Comparison of ENCODE assay signal across 26 mouse cellular contexts in genomic region chr13:99040171-99040570, GRCm38 (mm10). TPM values are rescaled to one million over a fixed set of nuclear protein-coding genes. Genes with fewer than 3 reads are reported as not detected.
DNase-seq lines count a peak whose midpoint lies in the region; ATAC-seq and TF ChIP-seq lines count a peak whose summit lies in the region.
"Had no signal": no experiment of that assay in that cellular context is flagged by ENCODE, and none has a peak within 500 bp of the region (broad histone marks: within the 10 kb centered on the region; RNA-seq: fewer than 3 reads in every experiment).

No protein-coding gene starts in this region.

- DNase-seq in forebrain, embryonic 11.5 days (ENCODE audit: low spot score): peak; percentile 36
- DNase-seq in forebrain, postnatal 0 days: no peak
- peak; percentile 88 for DNase-seq in ZHBTc4 (ENCODE audit: low read depth, low spot score)
- no peak for DNase-seq in spleen, adult 12 weeks (ENCODE audit: low spot score)
- no peak for DNase-seq in gastrocnemius, postnatal 25 days
- DNase-seq: adrenal gland, postnatal 14 days; cerebellum, adult 11-12 months; cerebellum, adult 9-10 months; cerebellum, postnatal 25 days; heart, postnatal 14 days; kidney, adult 11 months had no signal

- no peak overlapping the region for H3K27ac ChIP-seq in forebrain, embryonic 11.5 days (ENCODE audit: low read depth, low read length)
- no peak overlapping the region for H3K27ac ChIP-seq in forebrain, postnatal 0 days (ENCODE audit: low read depth, low read length)
- H3K27ac ChIP-seq in intestine, embryonic 16.5 days (ENCODE audit: low read length): no peak overlapping the region
- no peak overlapping the region for H3K27ac ChIP-seq in intestine, postnatal 0 days (ENCODE audit: low read depth, low read length)
- H3K27ac ChIP-seq: embryonic facial prominence, embryonic 13.5 days; hindbrain, embryonic 13.5 days; hindbrain, postnatal 0 days had no signal

- H3K4me3 ChIP-seq in forebrain, embryonic 11.5 days (ENCODE audit: low read depth, low read length): no peak overlapping the region
- no peak overlapping the region for H3K4me3 ChIP-seq in forebrain, postnatal 0 days (ENCODE audit: low read depth, low read length)
- H3K4me3 ChIP-seq in intestine, embryonic 16.5 days (ENCODE audit: low read length): no peak overlapping the region
- H3K4me3 ChIP-seq in intestine, postnatal 0 days (ENCODE audit: low read depth, low read length): no peak overlapping the region
- H3K4me3 ChIP-seq: embryonic facial prominence, embryonic 13.5 days; hindbrain, embryonic 13.5 days had no signal

- no peaks in the 10 kb centered on the region for H3K4me1 ChIP-seq in forebrain, embryonic 11.5 days (replicated peaks; ENCODE audit: control insufficient read depth, insufficient read depth, low read length)
- H3K4me1 ChIP-seq in forebrain, postnatal 0 days (ENCODE audit: insufficient read depth): no peaks in the 10 kb centered on the region
- peaks cover 8% of the 10 kb centered on the region for H3K4me1 ChIP-seq in intestine, embryonic 16.5 days (ENCODE audit: control insufficient read depth, insufficient read depth, low read length)
- H3K4me1 ChIP-seq in intestine, postnatal 0 days (replicated peaks; ENCODE audit: control insufficient read depth, insufficient read depth, low read length): no peaks in the 10 kb centered on the region; the same call in 1 of the 2 replicates
- H3K4me1 ChIP-seq: hindbrain, embryonic 13.5 days had no signal

- ATAC-seq in forebrain, embryonic 11.5 days (replicated peaks; ENCODE audit: low FRiP score): no peak; the same call in 1 of the 2 replicates
- ATAC-seq in forebrain, postnatal 0 days: no peak
- ATAC-seq in intestine, embryonic 16.5 days: peak; percentile 23; the same call in 1 of the 2 replicates
- ATAC-seq in intestine, postnatal 0 days: no peak
- ATAC-seq: forebrain, embryonic 14.5 days; hindbrain, postnatal 0 days had no signal

- no peaks in the 10 kb centered on the region for H3K36me3 ChIP-seq in forebrain, embryonic 11.5 days (ENCODE audit: control insufficient read depth, insufficient read depth, low read length)
- no peaks in the 10 kb centered on the region for H3K36me3 ChIP-seq in forebrain, postnatal 0 days (ENCODE audit: insufficient read depth)
- H3K36me3 ChIP-seq in intestine, embryonic 16.5 days (ENCODE audit: control insufficient read depth, insufficient read depth, low read length): no peaks in the 10 kb centered on the region
- no peaks in the 10 kb centered on the region for H3K36me3 ChIP-seq in intestine, postnatal 0 days (ENCODE audit: control insufficient read depth, insufficient read depth)
- H3K36me3 ChIP-seq: embryonic facial prominence, embryonic 13.5 days; hindbrain, embryonic 13.5 days had no signal

- no peaks in the 10 kb centered on the region for H3K9me3 ChIP-seq in forebrain, embryonic 11.5 days (ENCODE audit: control insufficient read depth, low read length)
- no peaks in the 10 kb centered on the region for H3K9me3 ChIP-seq in forebrain, postnatal 0 days (ENCODE audit: low read length)
- no peaks in the 10 kb centered on the region for H3K9me3 ChIP-seq in intestine, embryonic 16.5 days (ENCODE audit: control insufficient read depth, low read length)
- H3K9me3 ChIP-seq in intestine, postnatal 0 days (ENCODE audit: control insufficient read depth): 0 out of 2 replicates have a peak, but pooled peaks cover 2% of the 10 kb centered on the region
- H3K9me3 ChIP-seq: embryonic facial prominence, embryonic 13.5 days; hindbrain, embryonic 13.5 days had no signal

- H3K9ac ChIP-seq in forebrain, embryonic 11.5 days (ENCODE audit: low read length): no peak overlapping the region
- H3K9ac ChIP-seq in forebrain, postnatal 0 days: no peak overlapping the region
- H3K9ac ChIP-seq in intestine, embryonic 16.5 days (ENCODE audit: low read depth, low read length): no peak overlapping the region
- H3K9ac ChIP-seq in intestine, postnatal 0 days (ENCODE audit: low read depth, low read length): no peak overlapping the region
- H3K9ac ChIP-seq: embryonic facial prominence, embryonic 13.5 days; hindbrain, embryonic 13.5 days had no signal

- no peak overlapping the region for H3K4me2 ChIP-seq in forebrain, embryonic 11.5 days (ENCODE audit: low read depth, low read length, severe bottlenecking)
- H3K4me2 ChIP-seq in forebrain, postnatal 0 days (ENCODE audit: low read depth): no peak overlapping the region
- H3K4me2 ChIP-seq in intestine, embryonic 16.5 days (ENCODE audit: low read depth, low read length): no peak overlapping the region
- no peak overlapping the region for H3K4me2 ChIP-seq in intestine, postnatal 0 days (replicated peaks; ENCODE audit: low read depth)
- H3K4me2 ChIP-seq: embryonic facial prominence, embryonic 13.5 days; hindbrain, embryonic 13.5 days had no signal

- no peaks in the 10 kb centered on the region for H3K27me3 ChIP-seq in forebrain, embryonic 11.5 days (ENCODE audit: control insufficient read depth, insufficient read depth, low read length)
- H3K27me3 ChIP-seq in forebrain, postnatal 0 days (ENCODE audit: insufficient read depth, low read length): no peaks in the 10 kb centered on the region
- H3K27me3 ChIP-seq in intestine, embryonic 16.5 days (replicated peaks; ENCODE audit: control insufficient read depth, insufficient read depth, low read length): no peaks in the 10 kb centered on the region
- H3K27me3 ChIP-seq in intestine, postnatal 0 days (replicated peaks; ENCODE audit: control insufficient read depth, insufficient read depth, low read length): no peaks in the 10 kb centered on the region
- H3K27me3 ChIP-seq: embryonic facial prominence, embryonic 13.5 days; hindbrain, embryonic 13.5 days had no signal

- no peak for TF ChIP-seq CTCF in forebrain, postnatal 0 days (IDR thresholded peaks at IDR 0.05; ENCODE audit: low read depth)
- no peak for TF ChIP-seq CTCF in intestine, postnatal 0 days (IDR thresholded peaks at IDR 0.05; ENCODE audit: low read depth)

- WGBS in forebrain, embryonic 11.5 days: 63% methylated on average over 4 of the region's 4 CpGs
- WGBS in forebrain, postnatal 0 days: 49% methylated on average over 4 of the region's 4 CpGs
- 74% methylated on average over 4 of the region's 4 CpGs for WGBS in intestine, embryonic 16.5 days
- WGBS in intestine, postnatal 0 days: 88% methylated on average over 4 of the region's 4 CpGs

RNA-seq across cellular contexts. Expression of gene 1700024P04Rik, which starts 55.8 kb away (rescaled TPM):
- polyA plus RNA-seq in forebrain, embryonic 11.5 days (2014; fragmentation: Nextera tagmentation; extraction: Ambion mirVana): not detected in 2 replicates
- total RNA-seq in forebrain, postnatal 0 days (2014; rRNA removed): not detected in 2 replicates
- polyA plus RNA-seq in forebrain, postnatal 0 days (2015; fragmentation: Nextera tagmentation; extraction: Ambion mirVana): not detected in 2 replicates
- polyA plus RNA-seq in intestine, embryonic 16.5 days (2015; fragmentation: Nextera tagmentation; extraction: Ambion mirVana): not detected in 2 replicates
- polyA plus RNA-seq in intestine, postnatal 0 days (2015; fragmentation: Nextera tagmentation; extraction: Ambion mirVana): not detected in 2 replicates
- total RNA-seq in gastrocnemius, postnatal 25 days (2021): not detected
- total RNA-seq: adrenal gland, adult 18-20 months; adrenal gland, postnatal 14 days; ES-E14; gastrocnemius, adult 8-10 months; gastrocnemius, postnatal 4 days; heart, adult 8-10 months; heart, postnatal 14 days; hematopoietic stem cell, adult 5-6 weeks; hindbrain, postnatal 0 days had no signal
- polyA plus RNA-seq: C2C12; cortical plate, adult 2 months; embryonic facial prominence, embryonic 13.5 days; forebrain, embryonic 14.5 days; heart, embryonic 14.5 days; hindbrain, embryonic 13.5 days; hindbrain, postnatal 0 days had no signal

Comparison
In these comparisons a context has a peak if more than half of its experiments do, and no peak if none do; other contexts are left out.
1. DNase-seq: peak in forebrain, embryonic 11.5 days (single experiment) and ZHBTc4 (single experiment); none in forebrain, postnatal 0 days (single experiment), spleen, adult 12 weeks (single experiment) and gastrocnemius, postnatal 25 days (single experiment).